Mouse (Mus musculus): ENCODE results near the gene Pdzd2. TPM values are rescaled to one million over a fixed set of nuclear protein-coding genes. Genes with fewer than 3 reads are reported as not detected.

Gene Pdzd2
- total RNA-seq, 2 experiments from 2014 or later: 15.5 to 20.4 TPM

DNA sequence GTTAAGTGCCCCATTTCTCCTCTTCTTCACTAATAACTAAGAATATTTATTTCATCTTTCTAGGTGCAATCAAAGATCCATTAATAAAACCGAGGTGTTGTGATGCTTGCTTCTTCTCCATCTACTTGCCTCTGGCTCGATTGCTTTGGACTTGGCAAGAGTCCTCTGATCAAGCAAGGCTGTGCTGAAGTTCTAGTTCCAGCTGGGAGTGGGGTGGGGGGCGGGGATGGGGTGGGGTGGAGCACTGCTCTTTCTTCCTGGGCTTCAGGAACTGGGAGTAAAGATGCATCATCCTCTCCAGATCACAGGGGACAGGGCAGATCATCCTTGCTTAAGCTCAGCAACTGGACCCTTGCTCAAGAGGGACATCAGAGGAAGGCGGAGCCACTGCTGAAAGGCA is 5.5 kb downstream of the Pdzd2 start:
- DNase-seq (ENCODE audit: low spot score in 2 of 2): no peak

DNA sequence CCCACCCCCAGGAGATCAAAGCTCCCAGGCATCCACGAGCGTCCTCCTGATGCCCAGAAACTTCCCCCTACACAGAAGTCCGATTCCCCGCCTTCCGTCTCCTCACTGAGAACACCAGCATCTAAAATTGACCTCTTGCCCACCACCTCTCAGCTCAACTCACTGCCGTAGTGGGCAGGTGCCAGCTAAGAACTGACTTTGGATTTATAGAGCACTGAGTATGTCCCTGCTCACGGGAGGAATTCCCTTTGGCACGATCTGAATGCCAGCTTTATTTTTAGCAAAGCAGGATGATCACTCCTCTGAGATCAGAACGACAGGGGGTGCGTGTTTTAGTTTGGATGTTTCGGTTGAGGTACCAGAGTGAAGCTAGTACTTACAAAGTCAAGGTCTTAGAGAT is 7.1 kb downstream of the Pdzd2 start:
- DNase-seq (ENCODE audit: low spot score in 2 of 2): no peak

DNA sequence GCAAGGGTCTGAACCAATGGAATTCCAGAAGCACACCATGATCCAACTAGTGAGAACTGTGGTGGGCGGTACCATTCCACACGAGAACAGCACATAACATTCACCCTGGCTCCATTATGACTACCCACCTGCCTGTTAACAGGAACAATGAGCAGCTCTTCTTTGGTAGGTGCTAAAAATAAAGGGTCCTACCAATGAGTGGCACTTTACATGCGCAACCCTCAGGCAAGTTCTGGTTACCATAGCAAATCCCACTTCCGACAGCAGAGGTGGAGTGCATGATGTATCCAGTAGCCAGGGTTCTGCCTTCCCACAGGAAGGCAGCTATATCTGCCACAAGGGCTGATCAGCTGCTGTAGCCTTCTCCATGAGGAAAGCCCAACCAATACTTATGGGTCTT is 11.3 kb downstream of the Pdzd2 start:
- DNase-seq (ENCODE audit: low spot score in 2 of 2): no peak

DNA sequence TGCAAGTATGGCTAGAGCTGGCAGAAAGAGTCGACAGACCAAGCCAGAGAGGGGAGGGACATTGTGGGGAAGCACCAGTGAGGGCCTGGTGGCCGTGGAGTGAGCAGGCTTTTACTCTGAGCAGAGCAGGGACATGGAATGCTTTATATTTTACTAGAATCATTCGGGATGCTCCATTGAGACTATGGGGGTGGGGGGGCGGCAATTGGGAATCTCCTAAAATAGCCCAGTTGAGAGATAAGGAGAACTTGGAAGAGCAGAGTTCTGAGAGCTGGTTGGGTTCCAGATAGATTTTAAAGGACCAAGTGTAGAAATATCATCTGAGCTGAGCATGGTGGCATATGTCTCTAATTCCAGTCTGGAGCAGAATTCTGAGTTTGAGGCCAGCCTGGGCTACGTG is 14.5 kb downstream of the Pdzd2 start:
- no peak for DNase-seq (ENCODE audit: low spot score in 2 of 2)

DNA sequence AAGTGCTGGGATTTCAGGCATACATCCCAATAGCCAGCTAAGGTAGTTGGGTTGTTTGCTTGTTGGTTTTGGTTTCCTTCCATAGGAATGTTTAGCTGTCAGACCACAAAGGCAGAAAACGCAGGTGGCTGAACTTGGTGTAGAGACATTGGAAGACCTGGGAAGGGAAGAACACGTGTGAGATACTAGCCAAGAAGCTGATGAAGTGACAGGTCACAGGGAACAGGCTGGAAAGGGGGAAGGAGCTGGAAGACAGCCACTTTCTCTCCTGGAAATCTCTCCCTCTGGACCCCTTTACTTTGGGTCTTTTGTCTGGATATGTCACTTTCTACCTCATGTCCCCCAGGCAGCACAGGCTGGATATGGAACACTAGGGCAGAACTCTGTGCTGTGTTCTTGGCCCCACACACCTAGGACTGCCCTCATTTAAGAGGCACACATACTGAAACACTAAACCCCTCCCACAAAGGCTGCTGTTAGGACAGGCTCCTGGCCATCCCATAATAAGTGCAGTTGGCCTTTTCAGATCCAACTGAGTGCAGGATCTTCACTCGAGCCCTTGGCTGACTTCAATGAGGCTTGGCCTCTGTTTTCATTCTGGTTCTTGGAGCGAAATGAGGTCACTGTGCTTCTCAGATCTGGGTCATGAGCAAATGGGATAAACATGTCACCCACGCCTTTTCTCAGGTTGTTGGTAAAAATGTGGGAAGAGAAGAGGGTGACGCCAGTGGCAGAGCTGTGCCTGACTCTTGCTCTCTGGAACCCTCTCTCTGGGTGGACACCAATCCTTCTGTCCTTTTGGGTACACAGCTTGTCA is 17.8 kb downstream of the Pdzd2 start:
- no peak for DNase-seq (ENCODE audit: low spot score in 2 of 2)

DNA sequence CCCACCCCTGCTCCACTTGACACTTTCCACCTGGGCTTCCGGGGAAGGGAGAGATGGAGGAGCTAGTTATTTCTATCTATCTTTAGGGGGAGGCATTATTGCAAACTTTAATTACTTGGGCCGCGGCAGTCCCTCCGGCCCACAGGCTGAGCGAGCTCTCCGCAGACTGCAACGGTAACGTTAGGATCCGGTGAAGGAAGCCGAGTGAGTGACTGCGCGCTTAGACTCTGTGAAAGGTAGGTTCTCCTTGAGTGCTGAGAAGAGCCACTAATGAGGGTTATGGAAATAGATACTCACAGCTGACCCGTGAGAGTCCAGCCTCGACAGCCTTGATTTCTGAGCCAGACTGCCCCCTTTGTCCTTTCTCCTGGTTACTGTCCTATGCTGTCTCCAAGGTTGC is 20.9 kb downstream of the Pdzd2 start:
- DNase-seq (ENCODE audit: low spot score in 2 of 2): no peak

DNA sequence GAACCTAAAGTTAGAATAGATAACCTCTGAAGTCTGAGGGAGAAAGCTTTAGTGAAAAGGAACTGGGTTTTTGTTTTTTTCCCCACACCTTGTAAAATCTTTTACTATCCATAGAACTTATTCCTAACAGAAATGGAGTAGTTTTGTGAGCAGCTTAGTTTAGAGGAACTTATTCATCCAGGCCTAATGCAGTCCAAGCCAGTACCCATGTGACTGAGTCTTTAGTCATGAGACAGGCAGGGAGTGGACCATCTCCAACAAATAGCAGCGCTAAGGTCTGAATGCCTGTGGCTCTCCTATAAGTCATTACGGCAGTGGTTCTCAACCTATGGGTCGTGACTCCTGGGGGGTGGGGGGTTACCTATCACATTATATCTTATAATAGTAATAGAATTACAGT is 22.3 kb downstream of the Pdzd2 start:
- no peak for DNase-seq (ENCODE audit: low spot score in 2 of 2)

DNA sequence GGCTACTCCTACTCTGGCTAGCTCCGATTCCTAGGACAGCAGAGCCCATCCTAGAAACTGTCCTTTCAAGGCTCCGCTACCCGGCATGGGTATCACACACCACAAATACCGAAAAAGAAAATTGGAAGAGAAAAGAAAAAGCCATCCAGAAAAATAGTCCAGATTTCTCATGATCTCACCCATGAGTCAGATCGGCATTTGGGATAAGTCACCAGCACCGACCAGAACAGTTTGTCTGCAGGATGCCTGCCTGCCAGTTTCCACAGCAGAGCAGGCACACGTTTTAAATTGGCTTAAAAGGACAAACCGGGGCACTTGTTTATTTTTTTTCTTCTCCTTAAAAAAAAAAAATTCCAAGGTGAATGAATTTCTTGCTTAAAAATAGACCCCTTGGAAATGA is 22.8 kb downstream of the Pdzd2 start:
- DNase-seq (ENCODE audit: low spot score in 2 of 2): no peak

DNA sequence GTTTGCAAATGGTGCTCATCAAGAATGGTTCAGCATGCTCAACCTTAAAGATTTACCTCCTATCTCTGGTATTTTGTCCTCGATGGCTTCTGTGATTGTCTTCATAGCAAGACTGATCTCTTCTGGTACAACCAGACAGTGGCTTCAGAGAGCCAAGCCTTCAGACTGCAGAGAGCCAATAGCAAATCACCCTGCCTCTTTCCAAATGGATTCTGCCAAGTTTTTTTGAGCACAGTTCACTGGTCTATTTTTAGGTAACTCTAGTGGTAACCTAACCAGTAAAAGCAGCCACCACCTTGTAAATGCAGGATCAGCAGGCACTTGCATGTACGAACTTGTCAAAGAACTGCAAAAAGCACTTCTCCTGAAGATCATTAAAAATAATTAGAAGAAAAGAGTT is 25.4 kb downstream of the Pdzd2 start:
- no peak for DNase-seq (ENCODE audit: low spot score in 2 of 2)

DNA sequence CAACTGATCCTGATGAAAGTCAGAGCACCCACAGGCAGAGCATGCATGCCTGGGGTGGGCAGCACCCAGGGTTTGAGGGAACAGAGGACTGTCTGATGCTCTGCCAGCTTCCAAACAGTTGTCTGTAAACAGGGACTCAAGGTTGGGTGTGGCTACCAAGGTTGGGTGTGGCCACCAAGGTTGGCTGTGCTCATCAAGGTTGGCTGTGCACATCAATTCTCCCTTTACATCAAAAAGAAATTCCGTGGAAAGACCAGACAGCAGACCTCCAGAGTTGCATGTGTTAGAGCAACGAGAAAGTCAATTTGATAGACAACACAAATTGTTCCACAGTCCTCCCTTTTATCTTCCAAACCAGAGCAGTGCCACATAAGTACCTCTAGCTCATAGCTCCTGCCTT is 26.5 kb downstream of the Pdzd2 start:
- DNase-seq (ENCODE audit: low spot score in 2 of 2): no peak

DNA sequence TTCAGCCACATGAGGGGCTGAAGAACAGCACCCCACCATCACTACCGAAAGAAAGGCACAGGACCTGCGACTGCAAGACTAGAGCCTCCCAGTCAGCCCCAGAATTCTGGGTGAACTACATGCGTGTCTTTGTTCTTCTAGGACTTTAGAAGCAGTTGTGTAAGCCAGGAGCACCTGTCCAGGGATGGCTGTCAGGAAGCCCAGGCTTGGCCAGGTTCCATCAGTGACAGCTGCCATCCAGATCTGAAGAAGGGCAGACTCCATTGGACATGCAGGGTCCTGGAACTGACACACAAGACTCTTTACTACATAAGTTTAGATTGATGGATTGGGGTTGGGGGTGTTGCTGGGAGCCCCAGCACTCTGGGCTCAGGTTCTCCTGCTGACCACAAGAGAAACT is 29.7 kb downstream of the Pdzd2 start:
- no peak for DNase-seq (ENCODE audit: low spot score in 2 of 2)

DNA sequence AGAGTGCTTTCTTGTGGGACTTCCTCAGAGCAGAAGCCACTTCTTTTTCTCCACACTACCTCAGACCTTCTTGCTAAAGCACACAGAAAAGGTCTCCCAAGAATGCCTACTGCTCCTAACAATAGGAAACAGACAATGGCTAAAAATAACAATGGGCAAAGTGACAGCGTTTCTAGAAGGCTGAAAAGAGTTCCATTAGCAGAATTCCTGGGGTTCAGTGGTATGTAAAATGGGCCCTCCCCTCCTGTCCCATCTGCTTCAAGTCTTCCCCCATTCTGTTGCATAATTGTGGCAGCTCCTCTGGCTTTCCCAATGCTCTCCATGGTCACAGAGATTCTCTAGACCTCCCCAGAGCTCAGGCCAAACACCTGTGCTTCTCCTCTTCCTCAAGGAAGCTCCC is 31.4 kb downstream of the Pdzd2 start:
- DNase-seq (ENCODE audit: low spot score in 2 of 2): no peak

DNA sequence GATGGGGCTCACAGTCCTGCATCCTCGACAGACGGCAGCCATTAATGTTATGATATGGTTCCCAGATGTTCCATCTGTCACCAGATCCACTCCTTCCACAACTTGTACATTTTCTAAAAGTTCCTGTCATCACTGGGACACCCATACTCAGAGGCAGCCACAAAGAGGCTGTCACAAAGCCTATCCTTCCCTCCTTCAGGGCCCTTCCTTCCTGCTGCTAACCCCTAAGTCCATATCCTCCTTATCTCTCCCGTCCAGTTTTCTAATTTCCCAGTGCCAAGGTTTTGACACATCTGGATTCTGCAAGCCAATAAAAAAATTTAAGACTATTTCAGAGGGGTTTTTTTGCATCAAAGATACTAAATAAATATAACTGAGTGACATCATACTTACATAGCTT is 32.8 kb downstream of the Pdzd2 start:
- DNase-seq (ENCODE audit: low spot score in 2 of 2): no peak

DNA sequence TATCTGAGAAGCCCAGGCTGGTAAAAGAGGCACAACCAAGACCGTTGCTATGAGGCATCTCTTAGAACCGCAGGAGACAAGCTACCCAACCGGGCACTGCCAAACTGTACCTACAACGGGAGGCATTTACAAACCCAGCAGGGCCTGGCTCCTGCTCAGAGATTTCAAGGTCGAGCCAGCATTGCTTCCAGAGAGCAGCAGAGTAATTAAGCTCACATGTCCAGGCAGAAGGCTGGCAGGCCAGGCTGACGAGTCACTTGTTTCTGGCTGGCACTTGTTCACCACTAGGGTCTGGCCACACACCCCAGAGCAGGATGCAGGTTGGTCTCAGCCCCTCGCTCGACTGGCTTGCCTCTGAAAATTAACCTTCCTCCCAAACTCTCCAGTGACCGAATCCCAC is 39.4 kb downstream of the Pdzd2 start:
- DNase-seq (ENCODE audit: low spot score in 2 of 2): no peak

DNA sequence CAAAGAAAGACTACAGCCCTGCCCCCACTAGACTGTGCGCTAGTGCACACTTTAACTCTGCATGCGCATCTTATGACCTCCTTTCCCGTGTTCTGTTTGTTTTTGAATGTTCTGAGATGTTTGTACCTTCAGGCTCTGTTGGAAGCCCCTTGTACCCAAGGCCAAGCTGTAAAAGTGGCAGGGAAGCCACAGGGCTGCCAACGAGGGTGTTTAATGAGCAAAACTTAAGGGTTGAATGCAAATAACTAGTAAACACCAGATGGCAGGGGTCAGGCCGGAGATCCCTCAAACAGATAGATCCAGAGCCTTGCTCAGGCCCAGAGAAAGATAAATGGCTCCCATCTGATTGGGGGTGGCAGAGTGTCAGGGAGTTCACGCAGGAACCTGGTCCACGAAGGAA is 42.0 kb downstream of the Pdzd2 start:
- DNase-seq (ENCODE audit: low spot score in 2 of 2): no peak

DNA sequence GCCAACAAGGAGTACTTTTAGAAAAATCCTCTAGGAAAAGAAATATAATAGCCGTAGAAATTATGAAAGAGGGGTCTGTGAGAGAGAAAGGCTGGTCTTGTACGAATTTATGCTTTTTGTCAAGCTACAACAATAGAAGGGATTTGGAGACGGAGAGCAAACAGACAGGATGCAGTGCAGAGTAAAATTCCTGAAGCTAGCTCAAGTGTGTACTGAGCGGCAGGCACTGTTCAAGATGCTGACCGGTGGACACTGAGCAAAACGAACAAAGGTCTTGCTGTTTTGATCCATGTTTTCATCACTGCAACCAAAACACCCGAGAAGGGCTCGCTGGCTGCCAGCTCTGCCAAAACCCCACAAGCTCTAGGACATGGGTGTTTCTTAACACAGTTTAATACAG is 42.8 kb downstream of the Pdzd2 start:
- DNase-seq (ENCODE audit: low spot score in 2 of 2): no peak

DNA sequence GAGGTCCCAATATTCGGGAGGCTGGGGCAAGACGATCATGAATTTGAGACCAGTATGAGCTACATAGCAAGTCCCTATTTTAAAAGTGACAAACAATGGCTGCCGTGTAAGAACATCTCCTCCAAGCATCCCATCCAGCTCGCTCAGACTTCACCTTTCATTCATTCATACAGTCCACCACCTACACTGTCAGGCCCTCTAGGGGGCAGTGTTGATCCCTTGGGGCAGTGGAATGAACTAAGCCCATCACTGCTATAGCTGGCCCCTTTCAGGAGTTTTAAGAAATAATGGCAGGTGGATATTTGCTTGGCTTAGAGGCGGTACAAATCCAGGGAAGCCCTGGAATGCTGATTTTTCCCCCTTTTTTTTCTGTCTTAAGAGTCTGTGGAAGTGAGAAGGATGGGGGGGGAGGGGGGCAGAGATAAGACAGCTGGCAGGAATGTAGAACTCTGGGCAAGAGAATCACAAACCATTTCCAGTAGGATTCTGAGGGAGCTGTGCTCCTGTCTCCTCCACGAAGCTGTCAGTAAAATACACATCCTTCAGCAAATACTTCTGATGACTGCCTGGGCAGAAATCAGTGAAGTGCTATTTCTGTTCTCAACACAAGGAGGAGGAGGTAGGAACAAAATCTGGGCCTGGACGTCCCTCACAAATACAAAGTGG is 49.9 kb downstream of the Pdzd2 start:
- no peak for DNase-seq (ENCODE audit: low spot score in 2 of 2)

DNA sequence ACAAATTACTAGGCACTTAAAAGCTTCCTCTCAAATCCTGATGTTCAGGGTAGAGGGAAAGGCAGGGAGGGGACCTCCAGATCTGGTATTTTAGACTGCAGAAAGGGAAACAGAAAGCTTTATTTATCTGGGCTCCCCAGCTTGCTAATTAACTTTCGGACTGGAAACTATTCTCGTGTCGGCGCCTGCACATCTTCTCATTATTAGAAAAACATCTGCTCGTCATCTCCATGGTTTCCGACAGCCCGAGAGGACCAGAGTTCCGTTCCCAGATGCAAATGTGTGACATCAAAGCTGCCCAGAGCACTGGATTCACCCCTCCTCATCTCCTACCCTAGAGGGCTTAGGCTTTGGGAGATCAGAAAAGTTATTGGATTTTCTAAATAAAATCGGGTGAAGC is 57.2 kb downstream of the Pdzd2 start:
- no peak for DNase-seq (ENCODE audit: low spot score in 2 of 2)

DNA sequence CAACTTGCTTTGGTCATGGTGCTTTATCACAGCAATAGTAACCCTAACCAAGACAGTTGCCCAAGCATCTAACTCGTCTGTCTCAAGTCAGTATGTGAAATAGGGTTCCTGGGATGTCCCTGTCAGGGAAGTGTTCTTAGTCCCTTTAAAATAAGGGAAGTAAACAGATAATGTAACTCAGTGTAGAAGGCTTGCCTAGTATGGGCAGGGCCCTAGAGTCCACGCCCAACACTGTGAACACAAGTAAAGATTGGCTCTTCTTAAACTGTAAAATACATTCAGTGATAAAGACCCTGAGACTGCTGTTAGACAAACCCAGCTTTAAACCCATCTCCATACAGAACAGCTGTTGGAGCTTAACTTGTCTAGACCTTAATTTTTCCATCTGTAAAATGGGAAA is 57.8 kb downstream of the Pdzd2 start:
- DNase-seq (ENCODE audit: low spot score in 2 of 2): no peak

DNA sequence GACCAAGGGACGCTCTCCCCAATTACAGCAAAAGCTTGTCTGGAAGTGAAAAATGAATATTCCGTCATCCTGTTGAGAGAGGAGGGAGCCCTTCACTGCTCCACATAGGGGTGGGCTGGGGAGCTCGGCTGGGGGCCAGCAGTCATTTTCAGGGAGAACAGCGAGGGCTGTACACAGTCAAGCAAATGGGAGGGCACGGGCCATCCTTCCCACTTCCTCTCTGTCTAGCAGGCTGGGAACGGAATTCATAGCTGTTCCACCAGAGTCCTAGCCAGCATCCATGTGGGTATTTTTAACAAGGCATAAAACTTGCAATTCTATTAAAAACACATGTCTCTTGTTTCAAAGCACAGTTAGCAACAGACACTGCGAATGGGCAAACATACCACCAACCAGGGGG is 59.0 kb downstream of the Pdzd2 start:
- no peak for DNase-seq (ENCODE audit: low spot score in 2 of 2)

DNA sequence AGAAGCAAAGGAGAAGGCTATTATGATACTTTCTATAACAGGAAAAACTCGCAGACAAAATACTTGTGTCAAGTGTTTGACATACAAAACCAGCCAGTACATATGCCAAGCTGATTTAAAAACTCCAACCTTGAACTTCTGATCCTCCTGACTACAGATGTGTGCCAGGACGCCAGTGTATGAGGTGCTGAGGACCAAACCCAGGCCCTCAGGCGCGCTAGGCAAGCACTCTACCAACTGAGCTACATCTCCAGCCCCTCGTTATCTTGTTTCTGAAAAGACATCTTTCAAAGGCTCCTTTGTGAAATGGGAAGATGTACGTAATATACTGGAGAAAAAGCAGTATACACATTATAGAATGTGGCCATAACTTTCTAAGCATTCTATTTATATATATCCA is 59.7 kb downstream of the Pdzd2 start:
- no peak for DNase-seq (ENCODE audit: low spot score in 2 of 2)

DNA sequence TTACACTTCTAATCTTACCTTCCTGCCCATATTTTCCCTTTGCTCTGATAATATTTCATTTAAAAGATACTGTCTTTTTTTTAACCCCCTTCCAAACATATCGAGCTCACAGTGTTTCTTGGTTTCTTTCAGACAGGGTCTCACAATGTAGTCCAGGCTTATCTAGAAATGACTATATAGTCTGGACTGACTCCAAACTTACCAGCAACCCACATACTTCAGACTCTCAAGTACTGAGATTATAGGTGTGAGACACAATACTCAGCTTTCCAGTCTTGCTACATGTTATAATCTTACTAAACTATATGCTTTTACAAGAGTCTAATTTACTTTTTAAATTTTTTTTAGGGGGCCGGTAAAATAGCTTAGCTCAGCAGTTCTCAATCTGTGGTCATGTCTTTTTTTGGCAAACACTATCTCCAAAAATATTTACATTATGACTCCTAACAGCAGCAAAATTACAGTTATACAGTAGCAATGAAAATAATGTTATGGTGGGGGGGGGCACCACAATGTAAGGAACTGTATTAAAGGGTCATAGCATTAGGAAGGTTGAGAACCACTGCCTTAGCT is 61.1 kb downstream of the Pdzd2 start:
- no peak for DNase-seq (ENCODE audit: low spot score in 2 of 2)

DNA sequence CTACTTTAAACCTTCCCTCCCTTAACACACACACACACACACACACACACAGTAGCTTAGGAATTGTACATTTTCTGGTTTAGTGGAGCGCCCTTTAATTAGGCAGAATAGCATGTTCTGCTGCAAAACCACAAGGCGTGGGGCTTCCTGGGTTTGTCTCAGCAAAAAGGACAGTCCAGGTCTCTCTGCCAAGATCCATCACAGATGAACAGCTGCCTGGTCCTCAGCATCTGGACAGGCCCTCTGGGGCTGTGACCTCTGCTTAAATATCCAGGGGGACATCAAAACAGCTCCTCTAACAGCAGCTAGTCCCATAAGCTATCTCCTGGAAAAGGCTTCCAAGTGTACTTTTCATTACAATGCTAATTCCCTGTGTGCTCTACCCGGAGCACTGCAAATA is 64.4 kb downstream of the Pdzd2 start:
- no peak for DNase-seq (ENCODE audit: low spot score in 2 of 2)

All from adrenal gland, postnatal 4 days (tissue).